Mouse (Mus musculus) spleen, adult 2 months (tissue): ENCODE data around the gene Lyl1.

Experiments
- CTCF ChIP-seq: fragments of 200-500 bp; IDR thresholded peaks from 2 replicates; pipeline ENCODE4 v1.5.1; 2011; ENCODE audit warnings: mild to moderate bottlenecking, inconsistent platforms; ENCODE audit not compliant: insufficient read depth, insufficient read length, insufficient replicate concordance; ENCODE audit errors: extremely low read depth
- POLR2A ChIP-seq: fragments of 200-500 bp; IDR thresholded peaks from 2 replicates; pipeline ENCODE4 v1.6.1; 2011; ENCODE audit warnings: low read depth, low read length, inconsistent platforms

DNA sequence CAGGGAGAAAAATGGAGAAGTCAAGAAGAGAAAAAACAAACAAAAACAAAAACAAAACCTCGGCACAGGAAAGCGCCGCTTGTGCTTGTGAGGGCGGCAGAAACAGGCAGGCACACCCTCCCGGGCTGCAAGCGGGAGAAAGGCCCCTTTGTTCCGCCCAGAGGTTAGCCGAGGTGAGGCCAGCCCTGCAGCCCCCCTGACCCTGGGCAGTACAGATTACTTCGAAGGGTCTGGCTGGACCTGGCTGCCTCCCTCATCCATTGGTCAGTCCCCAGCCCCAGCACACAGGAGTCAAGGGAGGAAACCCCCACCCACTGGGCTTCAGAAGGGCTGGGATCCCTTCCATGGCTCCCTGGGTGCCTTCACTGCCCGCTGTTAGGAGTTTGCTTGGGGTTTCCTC, 37.0 kb downstream of the Lyl1 start:
- TF ChIP-seq CTCF (no peak), POLR2A (no peak)
